Mouse (Mus musculus) kidney, postnatal 25 days (tissue): ENCODE measurements at regions not wholly inside any gene's neighbourhood (a gene's known extent, or its start where the extent isn't known, plus 50 kb on each side); places are given as distances from the start of the nearest gene placed in this dataset.

Source experiments
- DNase-seq, 2 experiments: peaks; one replicate each; pipeline ENCODE4 v3.0.0; 2021; ENCODE audit warnings: mixed read lengths in 2 of 2

DNA sequence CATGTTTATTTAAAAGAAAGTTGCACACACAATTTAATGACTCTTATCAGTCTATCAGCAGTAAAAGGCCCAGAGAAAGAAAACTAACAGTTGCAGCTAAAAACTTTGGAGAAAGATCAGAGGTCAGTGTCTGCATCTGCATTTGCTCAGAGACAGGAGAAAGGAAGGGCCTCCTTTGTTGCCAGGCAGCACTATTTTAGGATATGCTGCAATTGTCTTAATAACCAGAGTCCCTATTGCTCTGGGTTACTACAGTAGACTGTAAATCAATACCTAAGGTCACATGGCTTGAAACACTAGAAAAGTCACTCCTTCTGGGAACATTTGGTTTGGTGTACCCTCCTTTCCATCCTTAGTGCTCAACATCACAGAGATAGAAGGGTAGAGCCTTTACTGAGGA is 175.7 kb downstream of the Hdgfl1 start:
- DNase-seq, result no peak

DNA sequence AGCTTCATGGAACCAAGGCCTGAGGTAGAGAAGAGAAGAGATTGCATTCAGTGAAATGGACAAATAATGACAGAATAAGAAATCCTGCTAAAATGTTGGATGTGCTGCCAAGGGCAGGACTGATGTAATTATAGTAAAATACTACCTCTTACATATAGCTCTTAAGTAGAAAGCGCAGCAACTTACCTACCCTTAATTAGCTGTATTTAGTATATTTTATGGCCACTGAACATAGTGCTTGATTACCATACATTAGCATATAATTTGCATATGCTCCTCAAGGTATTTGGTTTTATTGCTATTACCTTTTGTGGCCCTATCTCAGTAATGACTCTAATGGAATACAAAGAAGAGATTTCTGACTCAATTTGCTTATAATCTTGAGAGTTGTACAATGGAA is 176.2 kb downstream of the Hdgfl1 start:
- no peak for DNase-seq

DNA sequence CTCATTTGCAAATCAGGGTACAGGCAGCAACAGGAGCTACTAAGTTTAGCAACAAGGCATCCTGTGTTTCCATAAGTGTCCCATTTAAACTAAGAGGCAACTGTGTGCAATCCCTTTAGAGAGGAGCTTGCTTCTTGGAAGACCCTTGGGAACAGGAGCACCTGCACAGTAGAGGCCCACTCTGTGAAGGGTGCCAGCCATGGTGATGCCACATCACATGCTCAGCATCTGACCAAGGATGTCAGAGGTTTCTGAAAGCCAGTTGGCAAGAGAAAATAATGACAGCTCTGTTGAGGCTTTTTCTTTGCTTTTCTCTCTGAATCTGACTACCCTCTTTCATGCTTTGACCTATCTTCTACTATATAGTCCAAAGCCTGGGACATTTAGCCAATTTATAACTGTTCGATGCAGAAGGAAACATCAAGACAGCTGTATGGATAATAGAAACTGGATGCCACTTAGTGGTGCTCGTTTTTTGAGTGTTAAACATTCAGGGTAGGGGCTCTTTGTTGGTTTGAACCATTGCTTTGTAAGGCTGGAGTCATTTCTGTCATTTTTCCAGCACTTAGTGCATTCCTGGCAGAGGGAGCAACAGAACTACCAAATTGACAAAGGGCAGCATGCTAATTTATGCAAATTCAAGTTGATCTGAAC is 193.9 kb downstream of the Hdgfl1 start:
- no peak for DNase-seq

DNA sequence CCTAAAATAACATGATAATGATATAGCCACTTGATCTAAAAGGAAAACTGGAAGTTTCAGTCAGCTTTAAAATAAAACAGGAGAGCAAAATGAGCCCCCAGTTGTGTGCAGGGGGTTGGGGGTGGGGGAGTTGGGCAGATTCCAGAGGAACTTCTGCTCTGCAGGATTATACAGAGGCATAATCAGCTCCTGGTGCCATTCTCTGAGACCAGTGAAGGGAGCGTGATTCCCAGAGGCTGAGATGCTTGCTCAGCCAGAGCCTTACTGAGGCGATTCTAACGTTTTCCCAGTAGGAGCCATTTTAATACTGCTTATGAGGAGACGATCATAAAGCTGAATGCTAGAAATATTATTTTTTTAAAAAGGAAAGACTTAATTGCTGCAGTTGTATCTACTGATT is 200.5 kb downstream of the Hdgfl1 start:
- no peak for DNase-seq

DNA sequence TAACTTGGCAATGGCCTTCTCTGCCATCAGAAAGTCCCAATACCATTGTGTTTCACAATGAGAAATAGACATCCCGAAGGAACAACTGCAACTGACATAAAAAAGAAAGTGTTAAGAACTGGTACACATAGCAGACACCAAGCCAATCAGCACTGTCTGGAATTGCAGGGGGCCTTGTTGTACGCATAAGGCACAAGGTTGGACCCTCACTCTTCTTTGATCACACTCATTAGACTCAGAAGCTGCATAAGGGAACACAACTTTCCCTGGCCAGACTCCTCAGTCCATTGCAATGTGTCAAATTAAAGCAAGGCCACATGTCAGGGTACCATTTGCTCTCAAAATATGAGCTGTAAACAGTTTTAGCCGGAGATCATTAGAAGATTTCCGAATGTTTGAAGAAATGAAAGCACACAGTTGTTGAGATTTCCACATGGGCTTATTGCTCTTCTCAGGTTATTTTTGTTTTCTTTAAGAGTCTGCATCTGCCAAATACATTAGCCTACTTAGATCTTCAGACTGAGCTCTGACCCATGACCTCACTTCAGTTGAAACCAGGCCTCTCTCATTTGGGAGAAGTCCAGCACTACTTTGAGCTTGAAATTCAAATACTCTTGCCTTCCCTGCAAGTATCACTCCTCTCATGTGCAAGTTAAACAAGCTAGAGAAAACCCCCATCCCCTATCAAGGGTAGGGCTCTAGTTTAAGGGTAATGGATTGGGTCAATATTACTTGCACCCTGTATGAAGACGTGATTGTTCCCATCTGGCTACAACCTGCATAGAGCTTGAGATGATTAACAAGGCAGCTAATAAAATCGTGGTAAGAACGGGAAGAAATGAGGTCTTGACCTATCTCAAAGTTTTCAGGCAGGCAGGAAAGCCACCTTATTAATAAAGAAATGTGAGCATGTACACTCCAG is 204.8 kb downstream of the Hdgfl1 start:
- DNase-seq, result no peak

DNA sequence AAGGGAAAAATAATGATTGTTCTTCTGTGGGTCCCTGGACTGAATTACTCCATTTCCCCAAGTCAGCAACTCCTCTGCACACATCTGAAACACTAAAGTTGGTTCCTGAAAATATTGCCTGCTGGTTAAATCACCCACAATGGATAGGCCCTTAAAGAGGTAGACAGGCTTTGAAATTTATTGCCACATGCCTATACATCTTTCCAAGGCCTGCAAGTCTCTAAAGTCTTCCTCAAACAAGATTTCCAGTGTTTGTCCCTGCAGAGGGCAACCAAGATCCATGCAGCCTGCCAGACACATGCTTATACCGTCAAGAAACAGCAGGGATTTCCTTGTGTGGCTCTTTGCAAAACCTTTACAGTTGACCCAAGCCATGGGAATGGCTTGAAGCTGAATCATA is 211.6 kb downstream of the Hdgfl1 start:
- peak in 1 of 2 experiments; percentile 9 for DNase-seq

DNA sequence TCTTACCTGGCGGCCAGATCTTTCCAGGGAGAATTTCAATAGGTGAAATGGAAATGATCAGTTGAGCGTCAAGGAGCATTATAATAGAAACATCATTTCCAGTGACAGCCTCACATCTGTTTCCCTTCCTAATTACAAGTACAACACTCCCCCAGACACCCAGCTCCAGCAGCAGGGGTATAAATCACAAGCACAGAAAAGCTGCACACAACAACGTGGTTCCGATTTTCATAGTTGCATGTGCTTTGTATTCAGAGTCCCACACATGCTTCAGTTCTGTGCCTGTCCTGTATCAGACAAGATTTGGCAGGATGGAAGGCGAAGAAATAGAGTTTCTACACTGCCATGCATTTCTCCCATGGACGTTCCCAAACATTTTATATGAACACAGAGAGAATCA is 215.7 kb downstream of the Hdgfl1 start:
- no peak for DNase-seq

DNA sequence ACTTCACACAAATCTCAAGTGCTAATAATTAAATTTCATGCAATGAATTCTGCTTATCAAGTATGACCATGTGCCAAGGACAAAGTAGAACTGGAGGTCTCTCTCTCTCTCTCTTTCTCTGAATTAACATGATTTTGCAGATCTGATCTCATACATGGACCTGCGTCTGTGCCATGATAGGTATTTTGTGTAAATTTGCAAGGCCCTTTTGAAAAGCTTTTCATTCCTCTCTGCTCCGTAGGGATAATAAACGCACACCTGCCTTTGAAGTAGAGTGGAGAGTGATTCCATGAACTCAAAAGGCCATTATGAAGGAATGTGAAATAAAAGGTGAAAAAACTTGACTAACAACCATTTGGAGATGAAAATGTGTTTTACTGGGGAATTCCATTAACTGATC is 217.8 kb downstream of the Hdgfl1 start:
- DNase-seq, result no peak

DNA sequence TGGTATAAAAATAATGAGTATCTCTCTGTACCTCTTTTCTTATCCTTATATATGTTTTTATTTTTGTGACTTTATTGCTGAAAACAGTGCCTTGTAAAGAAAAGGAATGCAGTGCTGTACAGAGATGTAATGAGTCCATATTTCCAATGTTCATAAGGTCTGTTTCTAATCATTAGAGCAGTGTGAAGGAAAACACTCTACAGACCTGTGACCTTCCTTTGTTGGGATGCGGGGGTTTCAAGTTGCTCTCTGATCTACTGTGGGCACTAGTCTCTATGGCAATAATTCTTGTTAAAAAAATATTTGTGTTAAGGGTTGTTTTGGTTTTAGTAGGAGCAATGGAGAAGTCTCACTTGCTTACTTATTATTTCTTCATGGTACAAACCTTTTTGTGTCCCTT is 231.0 kb downstream of the Hdgfl1 start:
- DNase-seq, result no peak

DNA sequence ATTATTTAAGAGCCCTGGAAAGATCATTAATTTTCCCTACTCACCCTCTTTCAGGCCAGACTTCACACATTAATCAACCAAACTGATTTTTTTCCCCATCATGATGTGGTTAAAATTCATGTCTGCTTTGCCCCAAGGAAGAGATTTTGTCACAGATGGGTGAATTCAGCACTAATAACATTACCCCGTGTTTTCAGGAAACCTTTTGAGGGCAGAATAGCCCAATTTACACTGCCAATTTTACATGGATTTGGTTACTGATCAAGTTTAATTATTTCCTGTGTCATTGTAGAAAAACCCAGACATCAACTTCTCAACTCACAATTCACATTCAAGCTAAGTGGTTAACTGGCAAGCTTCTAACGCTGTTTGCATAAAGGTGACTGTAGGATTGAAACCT is 233.4 kb downstream of the Hdgfl1 start:
- DNase-seq, result no peak

DNA sequence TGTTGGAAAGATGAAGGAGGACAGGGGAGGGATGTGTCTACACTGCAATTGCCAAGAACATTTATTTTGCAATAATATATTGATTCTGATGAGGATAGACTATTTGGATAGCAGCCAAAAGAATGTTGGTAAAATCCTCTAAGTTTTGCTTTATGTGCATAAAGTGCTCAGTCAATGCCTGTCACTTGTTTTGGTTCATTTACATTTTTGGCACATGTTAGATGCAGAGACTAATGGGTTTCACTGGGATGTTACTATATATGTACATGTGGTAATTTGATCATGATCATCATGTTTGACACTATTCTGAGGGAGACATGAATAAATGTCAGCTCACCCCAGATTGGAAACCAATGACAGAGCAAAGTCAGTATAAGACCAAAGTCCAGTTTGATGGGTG is 237.2 kb downstream of the Hdgfl1 start:
- DNase-seq, result no peak

DNA sequence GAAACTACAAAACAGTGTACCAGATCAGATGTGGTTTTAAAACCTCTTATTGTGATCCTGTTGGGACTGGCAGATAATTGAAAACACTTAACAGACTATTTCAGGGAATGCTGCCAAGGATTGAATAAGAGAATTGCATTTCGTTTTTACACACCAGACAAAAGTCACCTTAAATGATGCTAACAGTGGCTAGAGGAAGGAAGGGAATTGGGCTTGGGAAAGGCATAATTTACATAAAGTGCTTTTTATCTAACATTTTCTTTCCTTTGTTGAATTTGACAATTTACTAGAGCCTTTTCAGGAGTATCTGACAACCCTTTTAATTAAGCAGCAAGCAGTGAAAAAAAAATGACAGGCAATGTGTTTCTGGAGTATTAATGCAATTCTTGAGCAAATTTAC is 250.9 kb downstream of the Hdgfl1 start:
- no peak for DNase-seq

DNA sequence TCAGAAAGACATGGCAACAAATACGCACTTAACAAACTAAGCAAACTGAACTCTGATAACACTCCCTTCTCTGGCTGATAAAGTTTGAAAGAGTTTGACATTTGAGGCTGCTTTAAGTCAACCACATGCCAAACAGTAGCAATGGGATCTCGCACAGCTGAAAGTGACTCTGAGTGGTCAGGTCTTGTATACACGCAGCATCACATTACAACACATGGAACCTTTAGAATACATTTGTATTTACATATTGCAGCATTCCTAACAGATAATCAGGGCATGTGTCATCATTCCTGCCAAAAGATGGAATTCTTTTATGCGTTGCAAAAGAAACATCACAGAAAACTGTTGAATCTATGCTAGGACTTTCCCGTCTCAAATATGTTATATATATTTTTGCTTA is 251.5 kb downstream of the Hdgfl1 start:
- DNase-seq, result no peak

DNA sequence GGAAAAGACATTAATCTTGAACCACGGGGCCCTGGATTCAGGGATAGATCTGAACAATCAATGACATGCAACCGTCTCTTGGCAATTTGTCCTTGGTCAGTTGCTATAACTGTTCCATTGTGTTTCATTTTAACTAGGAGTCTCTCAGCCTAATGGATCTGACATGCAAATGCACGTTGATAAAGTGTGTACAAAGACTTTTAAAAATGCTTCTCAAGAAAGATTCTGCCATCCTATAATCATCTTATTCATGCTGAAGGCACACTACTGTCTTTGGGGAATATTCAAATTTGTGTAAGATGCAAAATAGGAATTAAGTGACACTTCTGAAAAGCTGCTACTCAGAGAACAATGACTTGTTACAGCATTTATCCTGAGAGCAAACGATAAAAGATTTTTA is 252.3 kb downstream of the Hdgfl1 start:
- no peak for DNase-seq

DNA sequence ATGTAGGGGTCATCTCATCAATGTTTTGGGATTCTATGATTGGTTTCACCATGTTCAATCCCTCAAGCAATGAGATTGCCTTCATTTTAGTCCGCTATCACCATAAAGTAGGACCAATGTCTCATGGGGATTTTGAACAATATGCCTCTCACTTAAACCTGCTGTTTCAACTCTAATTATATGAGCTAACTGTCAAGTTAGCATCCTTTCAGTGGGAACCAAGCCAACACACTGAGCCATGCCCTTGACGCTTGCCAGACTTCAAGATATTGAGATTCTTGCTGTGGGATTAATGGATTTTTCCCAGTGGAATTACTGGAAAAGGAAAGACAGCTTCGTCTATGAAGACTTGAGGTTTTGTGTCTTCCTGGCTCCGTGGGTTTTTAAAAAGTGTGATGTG is 259.5 kb downstream of the Hdgfl1 start:
- DNase-seq, result no peak

DNA sequence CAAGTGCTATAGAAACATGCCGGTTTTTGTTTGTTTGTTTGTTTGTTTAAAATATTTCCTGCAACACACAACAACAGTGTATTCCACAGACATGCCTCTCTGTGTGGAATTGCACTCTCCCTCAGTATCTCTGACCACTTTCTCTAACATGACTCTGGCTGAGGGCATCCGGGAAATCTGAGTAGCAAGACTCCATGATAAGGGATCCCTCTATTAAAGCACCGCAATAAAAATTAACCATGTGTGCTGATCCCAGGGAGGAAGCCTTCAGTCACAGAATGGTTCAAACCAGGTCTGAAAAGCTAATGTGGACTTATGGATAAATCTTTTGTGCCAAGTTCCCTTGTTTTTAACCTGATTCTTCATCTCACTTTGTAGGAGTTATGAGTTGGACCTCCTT is 260.1 kb downstream of the Hdgfl1 start:
- DNase-seq, result no peak

DNA sequence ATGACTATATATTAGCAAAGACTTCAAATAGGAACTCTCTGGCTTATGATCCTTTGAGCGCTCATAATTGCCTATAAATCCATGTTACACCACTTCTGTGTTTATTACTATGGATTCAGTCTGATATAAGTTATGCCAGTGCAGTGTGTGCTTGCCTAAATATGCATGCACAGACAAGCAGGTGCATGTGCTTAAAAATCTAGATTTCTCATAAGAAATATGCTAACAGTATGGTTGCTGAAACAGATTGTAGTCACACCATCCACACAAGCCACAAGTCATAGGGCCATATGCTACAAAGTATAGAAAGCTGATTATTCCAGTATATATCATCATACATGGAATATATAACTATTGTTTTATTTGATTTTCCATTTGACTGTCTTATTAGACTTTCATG is 266.2 kb downstream of the Hdgfl1 start:
- no peak for DNase-seq

DNA sequence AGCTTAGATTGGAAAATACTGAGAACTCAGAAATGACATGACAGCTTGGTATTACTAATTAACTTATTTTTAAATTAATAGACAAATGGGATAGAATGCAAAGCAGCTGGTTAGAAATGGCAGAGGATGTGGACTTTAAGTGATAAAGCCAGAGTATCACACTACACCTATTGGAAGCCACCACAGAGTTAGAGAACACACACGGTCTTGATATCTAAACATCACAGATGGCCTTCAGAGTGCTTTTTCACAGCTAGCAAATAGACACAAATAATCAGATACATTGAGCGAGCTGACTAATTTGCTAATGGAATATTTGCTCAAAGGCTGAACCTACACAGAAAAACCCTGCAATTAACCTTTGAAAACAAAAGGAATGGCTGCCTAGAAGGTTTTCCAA is 272.9 kb downstream of the Hdgfl1 start:
- DNase-seq, result no peak

DNA sequence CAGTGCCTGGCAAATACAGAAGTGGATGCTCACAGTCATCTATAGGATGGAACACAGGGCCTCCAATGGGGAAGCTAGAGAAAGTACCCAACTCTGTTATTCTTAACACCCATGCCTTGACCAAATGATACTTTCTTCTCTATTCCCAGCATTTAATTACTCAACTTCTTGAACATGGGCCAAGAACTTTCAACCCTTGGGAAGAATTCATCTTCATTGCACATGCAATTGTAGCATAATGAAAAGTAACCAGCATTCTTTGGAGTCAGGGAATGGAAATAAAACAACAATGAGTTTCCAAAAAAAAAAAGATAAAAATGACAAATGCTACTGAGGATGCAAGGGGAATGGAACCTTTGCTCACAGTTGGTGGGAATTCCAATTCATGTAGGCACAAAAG is 274.1 kb downstream of the Hdgfl1 start:
- no peak for DNase-seq

DNA sequence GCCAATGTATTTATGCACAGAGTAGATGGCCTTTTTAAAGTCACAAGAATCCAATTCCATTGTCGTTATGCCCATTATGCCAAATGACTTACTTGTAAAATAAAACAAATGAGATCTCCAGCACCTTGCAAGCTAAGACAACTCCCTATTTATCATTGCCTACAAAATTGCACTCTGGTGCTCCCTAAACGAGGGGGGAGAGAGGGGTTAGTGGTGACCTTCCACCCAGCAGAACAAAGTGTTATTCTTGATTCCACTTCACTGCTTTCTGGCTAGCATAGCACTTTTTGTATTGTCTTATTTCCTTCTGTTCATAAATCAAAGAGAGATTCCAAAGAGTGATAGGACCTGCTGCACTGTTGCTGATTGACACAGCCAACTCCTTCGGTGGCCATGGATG is 300.6 kb downstream of the Hdgfl1 start:
- peak in 1 of 2 experiments; percentile 1 for DNase-seq

DNA sequence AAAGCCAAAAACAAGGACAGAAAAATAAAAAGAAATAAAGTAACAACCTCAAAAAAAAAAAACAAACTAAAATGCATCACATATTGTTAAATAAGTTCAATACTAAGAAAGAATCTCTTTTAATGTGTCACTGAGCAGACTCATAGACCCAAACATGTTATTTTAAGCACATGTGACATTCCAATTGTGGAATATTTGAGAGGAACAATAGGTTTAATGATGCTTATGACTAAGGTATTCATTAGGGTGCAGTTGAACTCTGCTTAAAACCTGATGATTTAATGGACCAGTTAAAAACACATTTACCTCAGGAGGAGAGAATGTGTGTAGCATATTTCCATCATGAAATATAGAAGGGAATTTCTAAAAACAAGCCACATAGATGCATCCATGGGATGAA is 302.4 kb downstream of the Hdgfl1 start:
- DNase-seq, result no peak

DNA sequence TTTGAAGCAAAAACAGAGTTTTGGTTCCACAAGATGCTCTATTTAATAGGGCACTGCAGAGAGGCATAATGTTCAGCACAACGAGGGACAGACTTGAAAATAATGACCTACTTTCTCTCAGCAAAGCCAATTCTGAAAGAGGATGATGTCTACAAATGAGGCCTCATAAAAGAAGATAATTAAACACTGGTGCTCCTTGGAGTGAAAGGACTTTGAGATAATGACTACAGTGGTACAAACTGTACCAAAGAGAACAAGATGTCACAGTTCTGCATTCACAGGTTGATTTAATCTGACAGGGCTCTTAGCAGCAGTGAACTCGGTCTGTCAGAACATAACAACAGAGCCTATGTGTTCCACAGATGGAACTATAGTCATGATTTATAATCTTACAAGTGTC is 305.4 kb downstream of the Hdgfl1 start:
- no peak for DNase-seq

DNA sequence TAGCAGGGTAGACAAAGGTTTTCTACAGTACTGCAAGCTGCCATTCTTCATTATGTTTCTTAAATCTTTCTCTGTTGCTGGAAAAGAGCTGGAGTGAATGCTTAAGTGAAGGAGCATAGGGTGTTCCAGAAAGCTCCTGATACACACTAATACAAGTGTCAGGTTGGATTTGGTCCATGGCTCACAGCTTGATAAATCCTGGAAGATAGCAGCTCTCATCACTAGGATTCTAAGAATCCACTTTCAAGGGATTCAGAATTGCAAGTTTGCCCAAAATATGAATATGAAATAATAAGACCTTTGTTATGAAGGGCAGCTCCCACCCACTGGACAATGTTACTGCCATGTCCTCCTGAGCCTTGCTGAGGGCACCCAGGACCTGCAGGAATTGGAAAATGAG is 305.9 kb downstream of the Hdgfl1 start:
- DNase-seq, result no peak

DNA sequence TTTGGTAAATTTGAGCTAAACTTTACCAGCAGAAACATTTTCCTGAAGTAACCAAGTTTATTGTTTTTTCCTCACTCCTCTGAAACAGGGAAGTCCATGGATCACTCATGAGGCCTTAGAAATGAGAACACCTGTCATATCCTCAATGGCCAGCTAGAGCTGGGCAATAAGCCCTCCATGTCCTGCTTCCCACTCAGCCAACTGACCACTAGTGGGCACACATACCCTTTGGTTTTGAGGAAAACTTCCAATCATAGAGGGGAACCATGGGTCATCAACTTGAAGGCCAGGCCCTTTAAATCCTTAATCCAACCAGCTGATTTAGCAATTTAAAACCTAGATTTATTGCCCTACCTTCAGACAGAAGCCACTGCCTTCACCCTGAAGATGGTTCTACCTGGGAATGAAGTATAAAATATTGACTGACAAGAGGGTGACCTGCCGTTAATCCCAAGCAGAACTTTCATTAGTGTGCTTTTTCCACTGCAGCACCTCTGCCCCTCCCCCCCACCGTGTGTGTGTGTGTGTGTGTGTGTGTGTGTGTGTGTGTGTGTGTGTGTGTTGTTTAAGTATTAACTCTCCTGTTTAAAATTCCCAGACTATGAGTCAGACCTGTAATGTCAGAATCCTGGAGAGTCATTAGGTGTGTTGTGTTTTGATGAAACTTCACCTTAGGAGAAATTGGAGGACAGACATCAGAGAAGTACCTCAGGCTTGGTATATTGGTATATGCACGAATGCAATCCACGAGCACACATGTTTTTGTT is 312.3 kb downstream of the Hdgfl1 start:
- peak; percentile 60 to 64 for DNase-seq
